Mouse (Mus musculus): ENCODE results near the gene Pcif1. TPM values are rescaled to one million over a fixed set of nuclear protein-coding genes. Genes with fewer than 3 reads are reported as not detected.

Pcif1 gene
- polyA plus RNA-seq, 1 experiment: 39.1 TPM

GRCm38 (mm10) chr2:164891056-164891834 lies 12.1 kb downstream of the Pcif1 start:
- TF ChIP-seq CTCF (IDR thresholded peaks at IDR 0.05; ENCODE audit: extremely low read depth, insufficient read depth, low read length) (no peak), POLR2A (IDR thresholded peaks at IDR 0.05; ENCODE audit: extremely low read depth, insufficient read depth, low read length) (no peak; the same call in 1 of the 2 replicates)
- Histone ChIP-seq H3K4me3 (ENCODE audit: insufficient read depth, low read length) (no peak overlapping the region), H3K4me1 (ENCODE audit: control insufficient read depth, insufficient read depth, low read length) (0 out of 2 replicates have a peak, but pooled peaks cover 2% of the 10 kb centered on the region), H3K27ac (ENCODE audit: insufficient read depth, low read length) (no peak overlapping the region)

- H3K4me1 ChIP-seq (ENCODE audit: control insufficient read depth, insufficient read depth, low read length): no peaks in the 10 kb centered on the region
- no peak overlapping the region for H3K27ac ChIP-seq (ENCODE audit: insufficient read depth, low read length)
- no peak overlapping the region for H3K4me3 ChIP-seq (ENCODE audit: insufficient read depth, low read length)
- no peak for TF ChIP-seq CTCF (IDR thresholded peaks at IDR 0.05; ENCODE audit: extremely low read depth, insufficient read depth, low read length)
- TF ChIP-seq POLR2A (IDR thresholded peaks at IDR 0.05; ENCODE audit: extremely low read depth, insufficient read depth, low read length): no peak
These were observed 13.0 kb downstream of the Pcif1 start for GRCm38 (mm10) chr2:164891908-164892695.

- TF ChIP-seq POLR2A (IDR thresholded peaks at IDR 0.05; ENCODE audit: extremely low read depth, insufficient read depth, low read length): no peak
- TF ChIP-seq CTCF (IDR thresholded peaks at IDR 0.05; ENCODE audit: extremely low read depth, insufficient read depth, low read length): no peak
- Histone ChIP-seq H3K4me1 (ENCODE audit: control insufficient read depth, insufficient read depth, low read length) (no peaks in the 10 kb centered on the region), H3K4me3 (ENCODE audit: insufficient read depth, low read length) (no peak overlapping the region), H3K27ac (ENCODE audit: insufficient read depth, low read length) (no peak overlapping the region)
These were observed 13.7 kb downstream of the Pcif1 start for GRCm38 (mm10) chr2:164892696-164893216.

GRCm38 (mm10) chr2:164894048-164894447 lies 14.9 kb downstream of the Pcif1 start:
- no peak overlapping the region for H3K4me3 ChIP-seq (ENCODE audit: insufficient read depth, low read length)
- TF ChIP-seq CTCF (IDR thresholded peaks at IDR 0.05; ENCODE audit: extremely low read depth, insufficient read depth, low read length): no peak
- no peak overlapping the region for H3K27ac ChIP-seq (ENCODE audit: insufficient read depth, low read length)
- no peaks in the 10 kb centered on the region for H3K4me1 ChIP-seq (ENCODE audit: control insufficient read depth, insufficient read depth, low read length)

- TF ChIP-seq CTCF (IDR thresholded peaks at IDR 0.05; ENCODE audit: extremely low read depth, insufficient read depth, low read length): no peak
- Histone ChIP-seq H3K4me1 (ENCODE audit: control insufficient read depth, insufficient read depth, low read length) (no peaks in the 10 kb centered on the region), H3K27ac (ENCODE audit: insufficient read depth, low read length) (no peak overlapping the region), H3K4me3 (ENCODE audit: insufficient read depth, low read length) (no peak overlapping the region)
These were observed 15.5 kb downstream of the Pcif1 start for GRCm38 (mm10) chr2:164894644-164895043.

GRCm38 (mm10) chr2:164895885-164896284 lies 16.8 kb downstream of the Pcif1 start:
- TF ChIP-seq CTCF (IDR thresholded peaks at IDR 0.05; ENCODE audit: extremely low read depth, insufficient read depth, low read length) (no peak), POLR2A (IDR thresholded peaks at IDR 0.05; ENCODE audit: extremely low read depth, insufficient read depth, low read length) (no peak)
- H3K4me1 ChIP-seq (ENCODE audit: control insufficient read depth, insufficient read depth, low read length): no peaks in the 10 kb centered on the region
- H3K27ac ChIP-seq (ENCODE audit: insufficient read depth, low read length): no peak overlapping the region
- no peak overlapping the region for H3K4me3 ChIP-seq (ENCODE audit: insufficient read depth, low read length)

- no peak for TF ChIP-seq CTCF (IDR thresholded peaks at IDR 0.05; ENCODE audit: extremely low read depth, insufficient read depth, low read length)
- H3K4me3 ChIP-seq (ENCODE audit: insufficient read depth, low read length): no peak overlapping the region
- no peak overlapping the region for H3K27ac ChIP-seq (ENCODE audit: insufficient read depth, low read length)
- H3K4me1 ChIP-seq (ENCODE audit: control insufficient read depth, insufficient read depth, low read length): no peaks in the 10 kb centered on the region
These were observed 18.9 kb downstream of the Pcif1 start for GRCm38 (mm10) chr2:164898008-164898407.

GRCm38 (mm10) chr2:164899034-164899433 lies 19.9 kb downstream of the Pcif1 start:
- Histone ChIP-seq H3K4me3 (ENCODE audit: insufficient read depth, low read length) (no peak overlapping the region), H3K4me1 (ENCODE audit: control insufficient read depth, insufficient read depth, low read length) (no peaks in the 10 kb centered on the region), H3K27ac (ENCODE audit: insufficient read depth, low read length) (no peak overlapping the region)
- TF ChIP-seq CTCF (IDR thresholded peaks at IDR 0.05; ENCODE audit: extremely low read depth, insufficient read depth, low read length): no peak
- TF ChIP-seq POLR2A (IDR thresholded peaks at IDR 0.05; ENCODE audit: extremely low read depth, insufficient read depth, low read length): no peak

- H3K27ac ChIP-seq (ENCODE audit: insufficient read depth, low read length): no peak overlapping the region
- H3K4me1 ChIP-seq (ENCODE audit: control insufficient read depth, insufficient read depth, low read length): no peaks in the 10 kb centered on the region
- TF ChIP-seq CTCF (IDR thresholded peaks at IDR 0.05; ENCODE audit: extremely low read depth, insufficient read depth, low read length) (no peak), POLR2A (IDR thresholded peaks at IDR 0.05; ENCODE audit: extremely low read depth, insufficient read depth, low read length) (no peak)
- H3K4me3 ChIP-seq (ENCODE audit: insufficient read depth, low read length): no peak overlapping the region
These were observed 20.8 kb downstream of the Pcif1 start for GRCm38 (mm10) chr2:164899723-164900459.

Data from cortical plate, adult 2 months (tissue).